Mouse (Mus musculus) right cerebral cortex, postnatal 4 days (tissue): ENCODE data around the gene Utrn.

Experiments
- DNase-seq: peaks from one replicate; pipeline ENCODE4 v3.0.0-alpha.2; 2022

Gene Utrn

DNA sequence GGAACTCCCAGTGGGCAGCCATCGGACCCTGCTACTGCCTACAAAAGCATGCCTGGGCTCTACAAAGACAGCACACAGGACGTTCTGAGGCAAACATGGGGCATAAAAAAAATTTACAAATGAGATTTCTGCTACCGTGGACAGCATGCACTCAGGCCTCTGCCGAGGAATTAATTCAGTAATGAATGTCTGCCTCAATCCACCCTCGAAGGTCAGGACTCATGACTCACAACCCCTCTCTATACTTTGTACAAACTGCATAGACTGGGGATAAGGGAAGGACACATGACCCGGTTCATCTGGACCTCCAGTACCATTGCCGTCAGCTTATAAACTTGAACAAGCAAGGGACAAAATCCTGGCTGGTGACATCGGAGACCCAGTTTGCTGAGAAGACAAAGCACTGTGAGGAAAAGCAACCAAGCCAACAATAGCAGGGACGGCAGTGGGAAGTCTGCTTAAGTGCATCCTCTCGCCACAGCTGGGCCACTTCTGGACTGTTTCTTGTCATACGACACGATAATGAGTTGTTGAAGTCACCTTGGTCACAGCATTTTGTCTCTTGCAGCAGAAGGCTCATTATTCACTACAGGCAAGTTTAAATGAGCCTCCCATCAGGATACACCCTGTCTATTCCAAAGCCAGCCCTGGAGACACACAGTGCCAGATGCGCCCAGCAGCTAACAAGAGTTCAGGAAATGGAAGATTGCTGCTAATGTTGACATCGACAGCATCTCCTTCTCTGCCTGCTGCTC, 144.7 kb downstream of the Utrn start:
- no peak for DNase-seq

DNA sequence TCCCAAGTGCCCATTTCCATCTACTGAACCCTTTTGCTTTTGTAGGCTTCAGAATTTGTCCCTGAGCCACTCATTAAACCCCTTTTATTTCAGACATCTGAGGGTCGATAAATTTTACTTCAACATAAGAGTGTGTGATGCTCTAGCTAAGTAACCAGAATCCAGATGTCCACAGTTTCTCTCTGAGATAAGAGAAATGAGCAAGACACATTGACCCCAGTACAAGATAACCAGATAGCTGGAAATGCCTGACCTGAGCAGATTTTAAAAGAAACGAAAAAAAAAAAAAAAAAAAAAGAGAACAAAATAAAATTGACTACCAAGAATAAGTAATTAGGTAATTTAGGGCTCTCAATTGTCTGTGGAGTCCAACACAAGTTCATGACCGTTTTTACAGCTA, 145.9 kb downstream of the Utrn start:
- no peak for DNase-seq

DNA sequence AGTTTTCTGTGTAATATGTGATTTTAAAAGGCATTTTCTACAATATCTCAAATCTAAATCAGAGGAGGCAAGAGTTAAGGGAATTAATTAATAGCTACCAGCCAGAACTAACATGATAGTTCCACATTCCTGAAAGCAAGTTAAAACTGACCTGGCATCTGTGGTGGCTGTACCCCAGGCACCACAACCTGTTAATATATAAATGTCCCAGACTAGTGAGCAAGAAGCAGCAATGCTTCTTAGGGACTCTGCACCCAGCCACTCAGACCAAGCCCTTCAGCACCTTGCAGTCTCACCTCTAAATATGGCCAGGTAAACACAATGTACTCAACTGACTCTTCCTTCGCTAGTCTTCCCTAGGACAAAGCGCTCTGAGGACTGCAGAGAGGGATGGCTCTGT, 147.1 kb downstream of the Utrn start:
- DNase-seq = no peak

DNA sequence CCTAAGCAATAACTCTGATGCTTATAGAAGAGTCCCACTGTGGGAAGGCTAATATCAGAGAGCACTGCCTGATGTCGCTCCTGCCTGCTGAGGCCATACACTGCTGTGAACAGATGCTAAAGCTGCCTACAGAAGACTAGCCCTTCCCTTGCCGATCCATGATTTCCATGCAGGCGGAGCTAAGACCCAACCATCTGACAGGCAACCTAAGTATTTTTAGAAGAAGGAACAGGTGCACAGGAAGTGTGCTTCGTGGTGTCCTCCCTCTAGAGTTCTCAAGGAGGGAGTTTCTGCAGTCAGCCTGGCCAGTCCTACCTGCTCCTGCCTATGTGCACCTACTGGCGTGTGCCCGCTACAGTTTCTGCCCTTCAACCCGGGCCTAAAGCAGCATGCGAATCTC, 150.8 kb downstream of the Utrn start:
- DNase-seq = no peak

DNA sequence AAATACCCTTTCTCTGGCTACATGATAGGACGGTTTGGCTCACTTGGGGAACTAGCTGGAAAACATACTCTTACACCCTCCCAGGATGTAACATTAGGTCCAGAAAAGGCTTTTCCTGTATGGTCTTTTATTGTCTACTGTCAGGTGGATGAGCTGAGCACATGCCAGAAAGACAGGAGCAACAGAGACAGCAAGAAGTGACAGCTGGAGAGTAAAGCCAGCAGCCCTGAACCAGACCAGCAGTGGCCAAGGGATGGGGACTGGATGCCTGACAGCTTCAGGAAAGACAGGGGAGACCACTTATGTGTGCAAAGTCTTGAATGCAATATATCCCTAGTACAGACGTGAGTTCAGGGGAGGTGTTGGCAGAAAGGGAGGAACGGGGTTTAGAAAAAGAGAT, 151.8 kb downstream of the Utrn start:
- no peak for DNase-seq

DNA sequence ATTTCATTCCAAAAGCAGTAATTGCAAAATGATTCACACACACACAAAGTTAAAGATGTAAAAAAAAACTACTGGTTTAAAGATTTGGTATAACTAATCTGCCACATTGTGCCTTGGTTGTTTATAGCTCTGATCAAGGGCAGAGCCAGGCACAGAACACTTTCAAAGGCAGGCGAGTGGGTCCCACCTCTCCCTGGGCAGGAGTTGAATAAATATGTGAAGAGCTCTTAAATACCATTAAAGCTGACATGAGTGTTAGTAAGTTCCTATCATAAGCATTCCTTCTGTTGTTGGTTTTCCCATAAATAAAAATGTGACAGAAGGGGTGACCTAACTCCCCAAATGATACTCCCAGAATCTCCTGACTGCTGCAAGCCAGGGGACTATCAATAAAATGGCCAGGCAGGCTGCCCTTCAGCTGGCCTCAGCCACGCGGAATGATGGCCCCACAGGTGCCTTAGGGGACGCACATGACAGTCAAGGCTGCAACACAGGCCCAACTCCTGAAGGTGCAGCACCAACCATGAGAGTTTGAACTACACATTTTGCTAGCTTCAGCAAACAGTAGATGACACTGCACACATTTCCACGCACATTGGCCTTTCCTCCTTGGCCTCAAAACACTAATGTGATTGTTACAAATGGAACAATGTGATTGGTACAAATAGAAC, 152.4 kb downstream of the Utrn start:
- DNase-seq = no peak

DNA sequence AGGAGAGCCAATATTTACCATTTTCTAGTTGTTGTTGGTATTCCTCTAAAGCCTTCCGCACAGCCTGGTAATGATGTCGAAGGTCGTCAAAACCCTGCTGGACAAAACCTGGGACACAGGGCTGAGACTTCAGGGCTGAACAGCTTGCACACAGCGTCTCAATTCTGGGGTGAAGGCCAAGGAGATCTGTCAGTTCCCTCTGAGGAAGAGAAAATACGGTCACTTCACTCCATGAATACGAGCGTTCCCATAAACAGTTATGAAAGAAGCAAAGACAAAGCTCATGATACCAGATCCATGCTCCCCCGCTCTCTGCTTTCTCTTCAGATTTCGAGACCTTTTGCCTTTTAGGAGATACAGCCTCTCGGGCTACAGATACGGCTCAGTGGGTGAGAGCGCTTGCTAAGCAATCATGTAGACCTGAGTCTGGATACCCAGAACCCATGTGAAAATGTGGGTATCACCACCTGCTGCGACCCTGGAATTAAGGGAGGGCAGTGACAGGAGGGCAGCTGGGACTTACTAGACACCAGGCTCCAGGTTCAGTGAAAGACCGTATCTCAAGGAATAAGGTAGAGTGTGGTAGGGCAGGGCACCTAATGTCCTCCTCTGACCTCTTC, 155.8 kb downstream of the Utrn start:
- no peak for DNase-seq

DNA sequence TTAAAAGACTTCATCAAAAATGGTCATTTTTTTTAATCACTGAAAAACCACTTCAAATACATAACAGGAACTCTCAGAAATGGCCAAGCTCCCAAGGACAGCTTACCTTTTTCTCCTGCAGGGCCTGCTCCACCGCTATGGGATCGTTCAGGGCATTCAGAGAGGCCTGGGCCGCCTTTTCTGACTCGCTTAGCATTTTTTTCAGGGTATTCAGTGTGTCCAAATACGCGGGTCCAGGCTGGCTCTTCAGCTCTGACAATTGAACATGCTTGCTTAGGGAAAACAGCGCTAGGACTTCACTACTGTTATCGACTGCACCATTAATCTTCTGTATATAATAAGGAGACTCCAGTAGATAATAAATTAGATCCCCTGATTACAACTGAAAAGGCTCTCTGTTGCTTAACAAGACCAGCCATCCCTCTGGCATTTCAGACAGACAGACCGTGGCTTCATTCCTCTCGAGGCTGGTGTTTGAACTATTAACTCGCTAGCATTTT, 157.8 kb downstream of the Utrn start:
- DNase-seq = no peak

DNA sequence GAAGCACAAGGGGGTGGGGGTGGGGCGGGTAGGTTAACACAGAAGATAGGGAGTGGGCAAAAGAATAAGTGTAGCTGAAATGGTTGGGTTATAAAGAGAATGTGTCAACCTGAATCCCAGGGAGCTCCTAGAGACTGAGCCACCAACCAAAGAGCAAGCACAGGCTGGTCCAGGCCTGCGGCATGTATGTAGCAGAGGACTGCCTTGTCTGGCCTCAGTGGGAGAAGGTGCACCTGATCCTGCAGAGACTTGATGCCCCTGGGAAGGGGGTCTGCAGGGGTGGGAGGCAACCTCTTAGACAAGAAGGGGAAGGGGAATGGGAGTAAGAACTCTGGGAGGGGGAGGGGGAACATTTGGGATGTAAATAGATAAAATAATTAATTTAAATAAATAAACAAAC, 162.6 kb downstream of the Utrn start:
- no peak for DNase-seq

DNA sequence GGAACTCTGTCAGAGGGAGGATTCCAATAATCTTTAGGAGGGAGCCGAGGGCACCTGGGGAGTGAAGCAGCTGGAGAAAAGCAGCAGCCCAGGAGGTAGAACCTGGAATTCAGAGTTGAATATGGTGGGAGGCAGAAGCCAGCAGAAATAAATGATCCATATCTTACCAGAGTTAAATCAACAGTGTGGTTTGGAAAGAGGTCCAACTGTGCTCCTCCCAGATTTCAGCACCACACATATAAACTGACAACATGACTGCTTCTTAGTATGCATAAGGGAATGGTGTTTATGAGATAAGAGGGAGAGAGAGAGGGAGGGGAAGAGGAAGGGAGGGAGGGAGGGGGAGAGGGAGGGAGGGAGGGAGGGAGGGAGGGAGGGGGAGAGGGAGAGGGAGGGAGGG, 163.2 kb downstream of the Utrn start:
- no peak for DNase-seq

DNA sequence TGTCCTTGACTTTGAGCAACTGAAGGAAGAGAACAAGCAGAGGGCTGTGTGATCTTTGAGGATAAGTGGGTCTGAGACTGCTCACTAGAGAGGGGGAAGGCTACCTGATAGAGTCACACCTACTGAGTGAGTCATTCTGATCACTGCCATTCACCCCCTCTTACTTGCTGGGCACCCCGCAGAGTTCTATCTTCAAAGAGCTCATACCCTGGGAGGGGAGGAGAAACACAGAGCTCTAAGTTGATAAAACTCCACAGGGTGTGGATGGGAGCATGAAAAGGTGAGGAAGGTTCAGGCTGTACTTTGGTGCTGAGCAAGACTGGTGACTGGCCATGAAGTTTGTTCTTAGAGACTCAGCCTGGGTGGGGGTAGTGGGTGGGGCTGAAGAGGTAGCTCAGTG, 164.9 kb downstream of the Utrn start:
- no peak for DNase-seq

DNA sequence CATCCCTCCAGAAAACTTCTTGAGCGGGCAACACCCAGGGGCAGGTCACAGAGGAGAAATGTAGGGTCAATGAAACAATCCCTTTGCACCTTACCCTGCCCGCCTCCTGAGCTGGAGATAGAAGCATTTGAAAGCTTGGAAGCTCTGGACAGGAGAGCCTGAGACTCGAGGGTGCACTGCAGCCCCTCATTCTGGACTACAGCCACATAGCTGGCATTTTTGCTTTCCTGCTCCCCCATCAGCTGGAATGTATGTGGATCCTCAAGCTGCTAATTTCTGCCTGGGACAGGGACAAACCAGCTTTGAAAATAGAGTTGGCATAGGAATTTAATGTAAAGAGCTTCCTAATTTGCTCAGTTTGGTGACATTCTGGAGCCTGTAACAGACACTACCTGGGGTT, 165.6 kb downstream of the Utrn start:
- no peak for DNase-seq

DNA sequence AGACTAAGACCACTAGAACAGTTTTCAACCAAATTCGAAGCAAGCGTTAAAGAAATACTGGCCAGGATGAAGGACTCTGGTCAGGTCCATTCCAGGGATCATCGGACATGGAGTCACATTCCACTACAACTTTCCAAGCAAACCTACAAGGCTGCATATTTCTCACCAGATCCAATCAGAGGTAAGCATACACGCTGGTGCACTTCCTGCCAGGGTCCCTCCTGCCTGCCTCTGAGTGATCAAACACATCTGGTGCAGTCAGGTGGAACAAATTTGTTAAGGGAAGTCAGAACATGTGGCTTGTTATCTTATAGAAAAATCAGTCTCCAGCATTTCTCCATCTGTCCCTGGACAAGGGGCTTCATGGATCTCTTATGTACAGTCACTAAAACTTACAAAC, 167.0 kb downstream of the Utrn start:
- no peak for DNase-seq

DNA sequence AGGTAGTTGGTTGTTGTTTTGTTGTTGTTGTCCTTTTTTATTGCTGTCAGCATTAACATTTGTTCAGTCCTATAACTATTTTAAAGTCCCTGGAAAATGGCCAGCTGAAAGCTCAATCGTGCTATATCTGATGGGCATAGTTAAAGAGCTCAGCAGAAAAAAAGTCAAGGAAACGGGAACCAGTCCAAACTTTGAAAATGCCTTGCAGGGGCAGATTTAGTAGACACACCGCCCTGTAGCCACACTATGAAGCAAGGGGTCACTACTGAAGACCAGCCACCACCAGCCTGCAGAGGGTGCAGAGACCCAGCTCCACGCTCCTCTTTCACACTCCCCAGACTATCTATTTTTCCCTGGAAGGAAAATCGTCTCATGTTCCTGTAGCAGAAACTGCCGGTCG, 167.5 kb downstream of the Utrn start:
- no peak for DNase-seq

DNA sequence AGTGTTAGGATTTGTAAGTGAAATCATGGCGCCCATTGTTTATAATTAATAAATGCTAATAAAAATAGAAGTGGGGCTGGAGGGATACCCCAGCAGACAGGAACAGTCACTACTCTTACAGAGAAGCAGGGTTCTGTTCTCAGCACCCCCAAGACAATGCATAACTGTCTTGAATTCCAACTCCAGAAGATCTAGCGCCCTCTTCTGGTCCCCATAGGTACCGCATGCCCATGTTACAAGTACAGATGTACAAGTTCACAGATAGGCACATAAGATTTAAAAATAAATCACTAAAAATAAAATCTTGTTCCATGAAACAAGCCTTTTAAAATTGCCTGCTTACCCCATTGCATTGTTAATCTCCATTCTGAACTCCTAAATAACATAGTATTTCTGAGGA, 168.6 kb downstream of the Utrn start:
- no peak for DNase-seq

DNA sequence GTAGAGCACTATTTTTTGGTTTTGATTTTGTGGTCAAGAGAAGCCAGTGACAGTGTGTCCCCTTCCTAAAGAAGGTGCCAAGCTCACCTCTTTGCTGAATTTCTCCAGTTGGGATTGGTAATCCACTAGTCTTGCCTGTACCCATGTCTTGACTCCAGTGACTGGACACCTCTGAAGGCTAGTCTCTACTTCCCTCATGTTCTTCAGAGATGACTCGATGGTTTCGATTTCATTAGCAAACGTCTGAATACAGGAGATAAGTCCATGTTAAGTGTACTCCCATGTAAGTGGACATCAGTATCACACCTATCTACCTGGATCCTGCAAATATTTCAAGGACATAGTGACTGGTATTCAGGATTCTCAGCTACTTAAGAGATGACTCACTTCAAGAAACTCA, 171.3 kb downstream of the Utrn start:
- no peak for DNase-seq

DNA sequence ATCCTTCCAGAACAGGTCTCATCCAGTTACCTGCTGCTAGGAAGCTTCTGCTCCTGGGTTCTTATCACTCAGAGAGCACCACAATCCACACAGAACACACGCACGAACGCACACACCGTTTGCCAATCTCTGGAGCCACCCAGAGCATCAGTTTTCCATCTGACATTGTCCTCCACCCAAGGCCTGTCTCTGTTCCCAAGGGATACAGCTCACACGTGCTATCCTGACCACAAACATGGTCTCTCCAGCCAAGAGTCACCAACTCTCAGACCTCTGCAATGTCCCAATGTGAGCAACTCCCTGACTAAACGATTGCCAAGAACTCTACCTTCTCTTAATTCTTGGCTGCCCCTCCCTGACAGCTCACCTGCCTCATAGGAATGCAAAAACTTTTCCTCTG, 172.5 kb downstream of the Utrn start:
- DNase-seq = no peak

DNA sequence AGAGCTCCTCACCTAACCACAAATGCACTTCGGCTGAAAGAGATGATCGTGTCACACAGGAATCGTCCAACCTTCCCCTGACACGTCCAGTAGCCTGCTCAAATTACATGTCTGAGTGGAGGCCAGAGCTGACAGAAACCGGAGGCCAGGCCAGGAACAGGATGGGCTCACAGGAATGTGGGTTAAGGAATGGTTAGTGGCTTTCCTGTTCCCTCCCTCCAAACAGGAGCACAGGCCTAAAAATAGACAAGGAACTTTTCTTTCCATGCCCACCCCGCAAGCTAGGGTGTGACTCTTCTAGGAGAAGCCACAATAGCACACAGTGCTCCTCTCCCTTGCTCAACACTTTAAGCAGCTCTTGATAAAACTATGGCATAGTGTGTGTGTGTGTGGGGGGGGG, 174.4 kb downstream of the Utrn start:
- no peak for DNase-seq

DNA sequence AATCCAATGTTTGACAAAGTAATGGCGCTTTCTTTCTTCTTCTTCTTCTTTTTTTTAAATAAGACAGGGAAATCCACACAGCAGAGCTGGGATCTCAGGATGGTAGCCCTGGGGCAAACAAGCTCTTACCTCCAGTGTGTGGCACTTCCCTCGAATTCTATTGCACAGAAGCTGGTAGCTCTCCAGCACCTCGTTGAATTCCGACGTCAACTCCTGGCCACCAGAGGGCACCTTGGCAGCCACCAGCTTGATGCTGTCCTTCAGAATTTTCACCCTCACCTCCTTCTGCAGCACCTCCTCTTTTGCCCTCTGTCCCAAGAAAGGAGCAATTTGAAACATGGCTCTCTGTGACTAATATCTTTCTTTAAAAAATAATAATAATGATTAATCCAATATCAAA, 178.6 kb downstream of the Utrn start:
- DNase-seq = peak; percentile 60

DNA sequence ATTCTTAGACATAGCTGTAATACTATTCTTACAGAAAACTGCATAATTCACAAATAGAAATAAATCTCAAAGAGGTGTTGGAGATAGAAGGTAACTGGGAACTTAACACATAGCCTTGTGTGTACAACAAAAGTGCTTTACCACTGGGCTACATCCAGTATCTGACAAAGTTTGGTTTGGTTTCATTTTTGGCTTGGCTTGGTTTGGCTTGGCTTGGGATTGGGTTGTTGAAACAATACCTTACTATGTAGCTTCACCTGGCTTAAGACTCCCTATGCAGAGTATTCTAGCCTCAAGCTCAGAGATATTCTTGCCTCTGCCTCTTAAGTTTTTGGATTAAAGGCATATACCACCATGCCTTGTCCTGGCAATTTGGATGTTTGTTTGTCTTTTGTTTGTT, 183.5 kb downstream of the Utrn start:
- DNase-seq = no peak

DNA sequence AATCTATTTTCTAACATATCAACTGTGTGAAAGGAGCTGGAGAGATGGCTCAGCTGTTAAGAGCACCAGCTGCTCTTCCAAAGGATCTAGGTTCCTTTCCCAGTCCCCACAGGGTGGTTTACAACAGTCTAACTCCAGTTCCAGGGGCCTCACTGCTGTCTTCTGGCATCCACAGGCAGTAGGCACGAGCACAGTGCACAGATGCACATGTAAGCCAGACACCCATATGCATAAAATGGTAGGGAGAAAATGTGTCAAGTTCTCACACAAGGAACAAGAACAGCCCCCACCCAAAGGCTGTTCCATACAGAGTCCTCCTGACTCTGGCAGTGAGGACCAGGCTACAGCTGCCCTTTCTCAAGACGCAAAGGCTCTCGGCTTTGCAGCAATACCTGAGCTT, 185.1 kb downstream of the Utrn start:
- no peak for DNase-seq

DNA sequence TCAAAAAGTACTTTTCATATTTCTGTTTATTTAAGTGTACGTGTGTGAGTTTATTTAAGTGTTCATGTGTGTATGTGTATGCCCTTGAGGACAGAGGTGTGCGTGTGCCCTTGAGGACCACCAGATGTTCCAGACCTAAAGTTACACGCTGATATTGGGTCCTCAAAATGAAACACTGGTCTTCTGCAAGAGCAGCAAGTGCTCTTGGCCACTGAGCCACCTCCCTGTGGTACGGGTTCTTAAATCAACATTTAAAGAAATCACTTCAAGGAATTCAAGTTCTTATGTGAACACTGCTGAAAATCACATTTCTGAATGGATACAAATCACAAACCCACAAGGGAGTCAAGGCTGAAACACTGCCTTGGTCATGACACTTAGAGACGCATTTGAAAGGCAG, 195.9 kb downstream of the Utrn start:
- DNase-seq = no peak

DNA sequence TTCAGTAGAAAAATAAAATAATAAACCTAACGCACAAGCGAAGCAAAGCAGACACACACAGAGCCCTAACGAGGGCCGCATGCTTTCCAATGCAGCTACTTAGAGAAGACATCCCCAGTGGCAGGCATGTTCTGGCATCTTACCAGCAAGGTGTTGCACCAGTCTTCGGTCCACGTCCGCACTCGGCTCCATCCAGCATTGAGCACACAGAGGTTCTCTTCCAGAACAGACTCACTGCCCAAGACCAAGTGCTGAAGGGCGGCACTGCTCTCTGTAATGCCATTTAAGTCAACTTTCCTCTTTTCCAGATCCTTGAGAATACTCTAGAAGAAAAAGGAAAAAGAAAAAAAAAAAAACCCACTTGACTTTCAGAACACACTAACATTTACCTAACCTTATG, 197.6 kb downstream of the Utrn start:
- DNase-seq = no peak

DNA sequence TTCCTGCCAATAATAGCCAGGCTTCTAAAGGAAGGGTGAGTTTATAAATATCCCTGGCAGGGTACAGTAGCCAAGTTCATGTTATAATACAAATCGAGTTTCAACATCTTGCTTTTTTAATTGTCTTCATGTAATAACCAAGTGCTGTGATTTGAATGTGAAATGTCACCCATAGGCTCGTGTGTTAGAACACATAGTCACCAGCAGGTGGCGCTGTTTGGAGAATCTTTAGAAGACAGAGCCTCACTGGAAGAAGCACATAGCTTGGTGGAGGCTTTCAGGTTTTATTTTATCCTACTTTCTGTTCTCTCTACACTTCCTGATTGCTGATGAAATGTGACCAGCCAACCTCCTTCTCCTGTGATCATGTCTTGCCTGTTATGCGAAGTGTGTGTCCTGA, 207.1 kb downstream of the Utrn start:
- no peak for DNase-seq
